Mouse (Mus musculus): ENCODE measurements at regions not wholly inside any gene's neighbourhood (a gene's known extent, or its start where the extent isn't known, plus 50 kb on each side); places are given as distances from the start of the nearest gene placed in this dataset.

- DNase-seq: peak; percentile 42
These were observed 576.3 kb upstream of the Kdm8 start for GRCm38 (mm10) chr7:124868133-124868603.

DNA sequence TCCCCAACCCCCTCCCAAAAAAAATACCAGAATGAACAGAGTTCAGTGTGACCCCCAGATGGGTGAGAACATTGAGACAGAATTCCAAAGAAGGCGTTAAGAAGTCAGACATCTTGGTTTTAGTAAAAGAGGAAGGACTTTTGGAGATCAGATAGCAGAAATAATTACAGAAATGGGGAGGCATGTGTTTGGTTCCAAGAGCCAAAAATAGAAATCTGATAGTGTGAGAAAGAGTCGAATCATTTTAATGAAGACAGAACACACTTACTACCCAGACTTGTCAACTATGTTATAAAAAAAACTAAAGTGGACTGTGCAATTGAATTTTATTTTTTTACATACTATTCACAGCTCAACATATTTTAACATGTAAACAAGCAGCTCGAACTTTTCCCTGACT lies 575.9 kb upstream of the Kdm8 start:
- DNase-seq: no peak

DNA sequence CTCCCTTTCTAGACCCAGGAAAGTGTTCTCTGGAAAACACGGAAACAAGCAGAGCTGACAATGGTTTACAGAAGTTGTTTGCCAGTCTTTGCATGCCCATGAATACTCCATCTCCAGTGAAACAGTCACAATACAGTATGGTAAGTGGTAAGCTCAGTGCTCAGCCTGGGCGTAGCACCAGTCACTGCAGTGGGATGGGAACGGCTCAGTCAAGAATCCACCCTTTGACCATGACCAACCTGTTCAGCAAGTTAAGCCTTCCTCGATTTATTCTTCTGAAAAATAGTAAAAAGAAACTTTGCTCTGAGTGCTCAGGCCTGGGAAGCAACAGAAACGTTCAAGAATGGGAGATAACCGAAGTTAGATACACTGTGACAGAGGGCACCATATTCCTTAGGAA lies 563.7 kb upstream of the Kdm8 start:
- no peak for DNase-seq

GRCm38 (mm10) chr7:124907233-124907632 lies 537.2 kb upstream of the Kdm8 start:
- peak; percentile 2 for DNase-seq

- no peak for DNase-seq
These were observed 536.7 kb upstream of the Kdm8 start for GRCm38 (mm10) chr7:124907662-124908296.

GRCm38 (mm10) chr7:124914061-124914460 lies 530.4 kb upstream of the Kdm8 start:
- DNase-seq: no peak

- no peak for DNase-seq
These were observed 530.0 kb upstream of the Kdm8 start for GRCm38 (mm10) chr7:124914479-124914878.

- DNase-seq: no peak
These were observed 529.5 kb upstream of the Kdm8 start for GRCm38 (mm10) chr7:124914972-124915371.

GRCm38 (mm10) chr7:124915637-124916036 lies 528.8 kb upstream of the Kdm8 start:
- DNase-seq: no peak

DNA sequence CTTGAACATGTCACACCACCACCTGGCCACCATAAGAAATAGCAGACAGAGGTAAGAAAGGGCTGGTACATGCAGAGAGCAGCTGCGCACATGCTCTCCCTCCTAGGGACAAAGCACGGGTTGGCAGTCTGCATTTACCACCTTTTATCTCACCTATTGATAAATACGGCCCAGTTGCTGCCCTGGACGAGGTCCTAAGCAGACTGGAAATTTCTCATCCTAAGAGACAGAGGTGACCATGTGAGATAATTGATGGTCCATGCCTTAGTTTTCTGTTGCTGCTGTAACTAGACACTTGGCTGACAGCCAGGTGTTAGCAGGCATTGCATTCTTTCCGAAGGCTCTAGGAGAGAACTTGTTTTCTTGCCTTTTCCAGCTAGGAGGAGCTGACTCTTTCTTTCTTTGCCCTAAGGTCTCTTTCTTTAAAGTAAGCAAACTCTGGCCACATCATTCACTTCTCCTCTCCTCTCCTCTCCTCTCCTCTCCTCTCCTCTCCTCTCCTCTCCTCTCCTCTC lies 526.8 kb upstream of the Kdm8 start:
- DNase-seq: peak; percentile 24

DNA sequence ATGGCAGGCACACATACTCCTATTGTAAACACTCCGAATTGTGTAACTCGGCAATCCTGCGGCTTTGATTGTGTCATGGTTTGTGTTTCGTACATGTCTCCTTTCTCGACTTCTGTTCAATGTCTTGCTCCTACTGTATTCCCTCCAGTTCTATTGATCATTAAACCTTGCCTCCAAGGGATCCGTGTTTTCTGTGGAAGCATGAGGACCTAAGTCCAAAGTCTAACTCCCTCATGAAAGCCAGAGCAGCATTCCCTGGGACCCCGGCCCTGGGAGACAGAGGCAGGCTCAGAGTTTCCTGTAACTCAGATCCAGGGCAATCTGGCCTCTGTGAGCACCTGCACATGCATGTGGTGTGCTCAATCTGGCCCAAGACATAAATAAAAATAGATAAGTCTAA lies 521.7 kb upstream of the Kdm8 start:
- no peak for DNase-seq

DNA sequence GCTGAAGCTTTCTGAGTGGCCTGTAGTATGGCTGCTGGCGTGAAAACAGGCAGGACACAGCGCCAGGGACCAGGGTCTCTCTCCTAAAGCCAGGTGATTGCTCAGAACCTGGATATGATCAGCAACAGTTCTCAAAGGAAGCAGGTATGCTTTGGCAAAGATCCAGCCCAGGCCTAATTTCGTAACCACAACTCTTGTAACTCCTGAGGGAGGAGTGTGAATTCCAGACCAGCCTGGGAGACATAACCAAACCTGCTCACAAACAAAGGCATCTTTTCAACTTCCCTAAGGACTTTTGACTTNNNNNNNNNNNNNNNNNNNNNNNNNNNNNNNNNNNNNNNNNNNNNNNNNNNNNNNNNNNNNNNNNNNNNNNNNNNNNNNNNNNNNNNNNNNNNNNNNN lies 510.9 kb upstream of the Kdm8 start:
- peak; percentile 20 for DNase-seq

- DNase-seq: no peak
These were observed 505.1 kb upstream of the Kdm8 start for GRCm38 (mm10) chr7:124939357-124939756.

DNA sequence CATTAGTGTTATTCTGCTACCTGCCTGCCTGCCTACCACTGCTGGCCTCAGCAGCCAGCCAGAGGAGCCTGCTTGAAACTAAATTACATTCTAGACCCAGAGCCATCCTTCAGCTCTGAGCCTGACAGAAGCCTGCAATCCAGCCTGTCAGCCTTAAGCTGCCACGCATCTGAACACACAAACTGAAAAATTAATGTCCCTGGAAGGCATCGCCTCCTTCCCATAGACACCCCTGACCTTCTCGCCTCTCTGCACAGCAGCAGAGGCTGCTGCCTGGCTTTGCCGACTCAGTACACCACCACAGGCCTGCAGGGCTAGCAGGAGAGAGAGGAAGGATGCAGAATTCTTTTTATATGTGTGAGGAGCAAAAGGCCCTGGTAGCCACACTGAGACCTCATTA lies 502.9 kb upstream of the Kdm8 start:
- DNase-seq: no peak

DNA sequence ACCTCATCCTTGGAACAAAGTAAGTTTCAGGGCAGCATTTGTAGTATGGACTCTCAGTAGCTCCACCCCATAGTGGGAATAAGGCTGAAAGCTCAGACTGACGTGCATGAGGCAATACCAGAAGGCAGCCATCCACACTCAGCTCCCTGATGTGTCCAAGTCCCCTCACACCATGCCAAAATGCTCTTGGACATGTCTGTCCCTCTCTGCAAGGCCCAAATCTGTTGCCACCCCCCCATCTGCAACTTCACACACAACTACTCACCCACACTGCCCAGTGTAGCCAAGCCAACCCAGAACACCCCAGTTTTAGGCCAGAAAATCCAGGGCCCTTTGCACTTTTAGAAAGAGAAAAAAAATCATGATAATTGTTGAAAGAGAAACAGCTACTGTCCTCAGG lies 498.1 kb upstream of the Kdm8 start:
- DNase-seq: peak; percentile 16

DNA sequence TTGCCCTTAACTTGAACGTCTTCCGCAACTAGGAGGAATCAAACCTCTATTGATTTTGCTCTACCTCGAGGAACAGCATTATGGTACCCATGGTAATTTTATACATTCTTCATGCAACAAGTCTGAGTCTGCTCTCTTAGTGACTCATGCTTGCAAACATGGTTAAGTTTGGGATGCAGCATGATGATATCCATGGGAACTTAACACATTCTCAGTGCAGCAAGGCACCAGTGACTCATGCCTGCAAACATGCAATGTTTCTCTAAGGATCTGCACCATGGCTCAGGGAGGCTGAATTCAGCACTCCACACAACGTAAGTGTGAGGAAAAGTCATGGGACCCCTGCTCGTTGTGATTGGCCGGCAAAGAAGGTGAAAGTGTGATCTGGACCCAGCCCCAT lies 487.1 kb upstream of the Kdm8 start:
- DNase-seq: no peak

- no peak for DNase-seq
These were observed 469.5 kb upstream of the Kdm8 start for GRCm38 (mm10) chr7:124974870-124975488.

GRCm38 (mm10) chr7:124989456-124989855 lies 455.0 kb upstream of the Kdm8 start:
- DNase-seq: peak; percentile 7

DNA sequence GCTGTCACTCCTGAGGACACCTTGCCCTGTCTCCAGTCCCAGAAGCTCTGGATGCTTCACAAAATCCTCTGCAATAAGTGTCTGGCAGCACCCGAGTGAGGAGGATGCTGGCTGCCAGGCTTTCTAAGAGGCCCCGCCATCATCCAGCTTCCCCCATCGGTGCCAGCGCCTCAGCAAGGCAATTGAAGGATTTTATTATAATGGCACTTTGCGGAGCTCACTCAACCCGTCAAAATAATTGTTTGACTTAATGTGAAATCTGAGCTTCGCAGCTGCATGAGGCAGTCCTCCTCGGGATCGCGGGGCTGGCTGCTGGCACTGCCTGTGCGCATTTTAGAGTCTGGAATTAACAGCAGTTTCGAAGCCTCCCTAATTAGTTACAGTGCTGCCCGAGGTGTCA lies 453.8 kb upstream of the Kdm8 start:
- no peak for DNase-seq

- DNase-seq: no peak
These were observed 447.9 kb upstream of the Kdm8 start for GRCm38 (mm10) chr7:124996538-124996937.

DNA sequence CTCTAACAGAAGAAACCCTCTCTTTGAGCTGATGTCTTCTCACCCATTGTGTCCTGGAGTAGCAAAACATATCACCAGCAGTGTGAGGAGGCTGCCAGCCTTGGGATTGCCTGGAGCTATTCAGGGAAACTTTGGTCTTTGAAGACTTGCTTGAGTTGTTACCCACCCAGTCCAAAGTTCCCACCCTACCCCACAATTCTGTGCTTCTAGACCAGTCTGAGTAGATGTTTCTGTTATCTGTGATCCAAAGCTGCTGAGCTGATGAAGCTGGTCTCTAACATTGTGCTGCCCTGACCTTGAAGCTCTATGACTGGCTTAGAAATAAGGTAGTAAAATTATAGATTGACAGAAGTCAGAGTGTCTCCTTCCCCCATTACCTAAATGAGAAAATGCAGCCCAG lies 443.8 kb upstream of the Kdm8 start:
- DNase-seq: no peak

GRCm38 (mm10) chr7:125005638-125006037 lies 438.8 kb upstream of the Kdm8 start:
- no peak for DNase-seq

GRCm38 (mm10) chr7:125019259-125019658 lies 425.2 kb upstream of the Kdm8 start:
- DNase-seq: no peak

DNA sequence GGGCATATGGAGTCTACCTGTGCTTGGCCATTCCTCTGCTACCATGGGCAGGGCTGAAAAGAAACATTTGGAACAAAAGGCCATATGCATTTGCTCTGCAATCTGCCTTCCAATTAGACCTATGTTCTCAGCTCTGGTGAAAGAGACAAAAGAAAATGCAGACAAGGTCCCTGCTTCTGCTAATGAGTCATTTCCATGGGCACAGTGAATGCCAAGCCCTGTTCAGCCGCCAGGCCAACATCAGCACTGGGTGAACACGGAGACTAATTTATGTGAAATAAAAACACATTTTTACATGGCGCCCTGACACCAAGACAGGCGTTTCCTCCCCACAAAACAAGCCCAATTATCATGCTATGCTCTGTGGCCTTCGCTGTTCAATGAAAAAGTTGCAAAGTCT lies 419.5 kb upstream of the Kdm8 start:
- DNase-seq: no peak

DNA sequence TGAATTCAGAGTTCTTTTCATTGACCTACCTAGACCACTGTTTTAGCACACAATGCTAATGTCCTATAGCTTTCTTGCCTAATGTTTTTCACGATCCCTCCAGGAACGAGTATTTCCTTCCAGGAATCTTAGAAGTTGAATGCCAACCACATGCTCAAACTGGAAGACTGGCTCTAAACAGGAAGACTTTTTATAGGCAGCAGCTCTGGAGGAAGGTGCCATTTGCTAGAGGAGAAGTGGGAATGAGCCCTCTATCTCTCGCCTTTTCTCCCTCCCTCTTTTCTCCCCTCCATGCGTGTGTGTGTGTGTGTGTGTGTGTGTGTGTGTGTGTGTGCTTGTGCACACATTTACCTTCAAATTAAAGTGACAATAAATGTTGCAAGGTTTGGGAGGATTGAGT lies 410.7 kb upstream of the Kdm8 start:
- DNase-seq: no peak

All from lung, postnatal 14 days (tissue).